Mouse (Mus musculus): ENCODE data around the gene Rap1b. TPM values are rescaled to one million over a fixed set of nuclear protein-coding genes. Genes with fewer than 3 reads are reported as not detected.

Gene Rap1b
- polyA plus RNA-seq, 1 experiment from 2014 or later = 132 TPM

GRCm38 (mm10) chr10:117769541-117770285 is 76.1 kb downstream of the Rap1b start:
- Histone ChIP-seq H3K27ac (ENCODE audit: low read depth, low read length) (no peak overlapping the region), H3K4me3 (ENCODE audit: low read depth, low read length) (no peak overlapping the region), H3K9me3 (ENCODE audit: control insufficient read depth) (no peaks in the 10 kb centered on the region), H3K9ac (ENCODE audit: low read depth, low read length) (no peak overlapping the region), H3K4me1 (replicated peaks; ENCODE audit: control insufficient read depth, insufficient read depth, low read length) (no peaks in the 10 kb centered on the region), H3K36me3 (ENCODE audit: control insufficient read depth, insufficient read depth) (peaks cover 76% of the 10 kb centered on the region), H3K4me2 (replicated peaks; ENCODE audit: low read depth) (no peak overlapping the region), H3K27me3 (replicated peaks; ENCODE audit: control insufficient read depth, insufficient read depth, low read length) (no peaks in the 10 kb centered on the region)
- TF ChIP-seq CTCF (IDR thresholded peaks at IDR 0.05; ENCODE audit: low read depth) = no peak
- ATAC-seq = no peak
- WGBS = 92% methylated on average over 9 of the region's 9 CpGs

DNA sequence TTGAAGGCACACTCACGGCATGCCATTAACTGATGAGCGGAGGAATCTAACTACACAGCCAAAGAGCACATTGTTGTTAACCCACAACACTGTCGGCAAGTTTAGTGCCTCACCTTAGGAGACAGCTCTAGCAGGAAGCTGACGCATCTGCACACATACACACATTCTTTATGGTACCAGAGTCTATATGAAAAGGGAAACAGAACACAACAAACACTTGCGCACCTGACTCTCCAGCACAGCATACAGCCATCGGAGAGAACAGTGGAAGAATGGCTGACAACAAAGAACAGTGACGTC is 77.7 kb downstream of the Rap1b start:
- Histone ChIP-seq H3K4me3 (ENCODE audit: low read depth, low read length) (no peak overlapping the region), H3K4me1 (replicated peaks; ENCODE audit: control insufficient read depth, insufficient read depth, low read length) (no peaks in the 10 kb centered on the region), H3K9me3 (ENCODE audit: control insufficient read depth) (no peaks in the 10 kb centered on the region), H3K4me2 (replicated peaks; ENCODE audit: low read depth) (no peak overlapping the region), H3K27me3 (replicated peaks; ENCODE audit: control insufficient read depth, insufficient read depth, low read length) (no peaks in the 10 kb centered on the region), H3K9ac (ENCODE audit: low read depth, low read length) (no peak overlapping the region), H3K36me3 (ENCODE audit: control insufficient read depth, insufficient read depth) (peaks cover 72% of the 10 kb centered on the region), H3K27ac (ENCODE audit: low read depth, low read length) (no peak overlapping the region)
- WGBS = 90% methylated on average over 7 of the region's 7 CpGs
- ATAC-seq = no peak
- TF ChIP-seq CTCF (IDR thresholded peaks at IDR 0.05; ENCODE audit: low read depth) = no peak

DNA sequence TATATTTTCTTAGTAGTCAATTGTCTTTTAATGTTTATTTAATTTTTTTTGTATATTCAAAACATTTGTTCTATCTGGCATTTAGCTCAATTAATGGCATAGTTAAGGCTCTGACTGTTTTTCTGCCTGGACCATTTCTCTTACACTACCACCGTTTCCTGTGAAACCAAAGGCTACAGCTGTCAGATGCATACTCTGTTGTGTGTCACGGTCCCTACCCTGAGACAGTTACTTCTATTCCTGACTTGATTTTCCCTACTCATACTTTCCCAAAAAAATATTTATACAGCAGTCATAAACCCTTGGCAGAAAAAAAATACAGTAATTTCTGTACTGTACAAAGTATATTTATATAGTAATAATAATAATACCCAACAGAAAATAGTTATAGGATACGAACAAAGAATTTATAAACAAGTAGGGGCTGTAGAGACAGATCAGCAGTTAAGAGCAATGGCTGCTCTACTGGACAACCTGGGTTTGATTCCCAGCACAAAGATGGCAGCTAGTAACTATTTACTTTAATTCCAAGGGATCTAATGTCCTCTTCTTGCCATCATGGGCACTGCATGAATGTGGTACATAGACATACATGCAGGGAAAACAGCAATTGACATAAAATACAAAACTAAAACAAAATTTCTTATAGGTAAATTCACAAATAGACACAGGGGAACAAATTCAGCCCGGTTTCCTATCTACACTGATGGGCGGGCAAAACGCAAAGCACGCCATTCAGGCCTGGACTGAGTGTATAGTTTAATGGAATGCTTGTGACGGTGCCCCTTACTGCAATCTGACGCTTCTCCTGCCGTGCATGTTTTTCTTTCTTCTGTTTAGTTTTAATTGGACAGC is 78.3 kb downstream of the Rap1b start:
- no peak for ATAC-seq
- no peak overlapping the region for H3K9ac ChIP-seq (ENCODE audit: low read depth, low read length)
- WGBS = 87% methylated on average over 10 of the region's 10 CpGs
- no peak overlapping the region for H3K27ac ChIP-seq (ENCODE audit: low read depth, low read length)
- H3K27me3 ChIP-seq (replicated peaks; ENCODE audit: control insufficient read depth, insufficient read depth, low read length) = no peaks in the 10 kb centered on the region
- peaks cover 70% of the 10 kb centered on the region for H3K36me3 ChIP-seq (ENCODE audit: control insufficient read depth, insufficient read depth)
- H3K4me1 ChIP-seq (replicated peaks; ENCODE audit: control insufficient read depth, insufficient read depth, low read length) = no peaks in the 10 kb centered on the region
- H3K4me3 ChIP-seq (ENCODE audit: low read depth, low read length) = no peak overlapping the region
- no peak overlapping the region for H3K4me2 ChIP-seq (replicated peaks; ENCODE audit: low read depth)
- no peaks in the 10 kb centered on the region for H3K9me3 ChIP-seq (ENCODE audit: control insufficient read depth)
- no peak for TF ChIP-seq CTCF (IDR thresholded peaks at IDR 0.05; ENCODE audit: low read depth)

GRCm38 (mm10) chr10:117766896-117767160 is 79.0 kb downstream of the Rap1b start:
- no peaks in the 10 kb centered on the region for H3K9me3 ChIP-seq (ENCODE audit: control insufficient read depth)
- H3K4me2 ChIP-seq (replicated peaks; ENCODE audit: low read depth) = no peak overlapping the region
- no peaks in the 10 kb centered on the region for H3K27me3 ChIP-seq (replicated peaks; ENCODE audit: control insufficient read depth, insufficient read depth, low read length)
- peaks cover 66% of the 10 kb centered on the region for H3K36me3 ChIP-seq (ENCODE audit: control insufficient read depth, insufficient read depth)
- no peak overlapping the region for H3K4me3 ChIP-seq (ENCODE audit: low read depth, low read length)
- WGBS = 91% methylated on average over 5 of the region's 5 CpGs
- H3K27ac ChIP-seq (ENCODE audit: low read depth, low read length) = no peak overlapping the region
- H3K9ac ChIP-seq (ENCODE audit: low read depth, low read length) = no peak overlapping the region
- H3K4me1 ChIP-seq (replicated peaks; ENCODE audit: control insufficient read depth, insufficient read depth, low read length) = no peaks in the 10 kb centered on the region
- TF ChIP-seq CTCF (IDR thresholded peaks at IDR 0.05; ENCODE audit: low read depth) = no peak
- no peak for ATAC-seq

- Histone ChIP-seq H3K9ac (ENCODE audit: low read depth, low read length) (no peak overlapping the region), H3K36me3 (ENCODE audit: control insufficient read depth, insufficient read depth) (peaks cover 67% of the 10 kb centered on the region), H3K4me2 (replicated peaks; ENCODE audit: low read depth) (no peak overlapping the region), H3K27ac (ENCODE audit: low read depth, low read length) (no peak overlapping the region), H3K4me1 (replicated peaks; ENCODE audit: control insufficient read depth, insufficient read depth, low read length) (no peaks in the 10 kb centered on the region), H3K27me3 (replicated peaks; ENCODE audit: control insufficient read depth, insufficient read depth, low read length) (no peaks in the 10 kb centered on the region), H3K4me3 (ENCODE audit: low read depth, low read length) (no peak overlapping the region), H3K9me3 (ENCODE audit: control insufficient read depth) (no peaks in the 10 kb centered on the region)
- WGBS = 87% methylated on average over 16 of the region's 16 CpGs
- no peak for ATAC-seq
- no peak for TF ChIP-seq CTCF (IDR thresholded peaks at IDR 0.05; ENCODE audit: low read depth)
Observed at GRCm38 (mm10) chr10:117766111-117766895, 79.5 kb downstream of the Rap1b start.

All from intestine, postnatal 0 days (tissue).